Mouse (Mus musculus) liver, embryonic 12.5 days (tissue): ENCODE measurements around the gene Asap3. TPM values are rescaled to one million over a fixed set of nuclear protein-coding genes. Genes with fewer than 3 reads are reported as not detected.

Source experiments
- ATAC-seq: fragments of 200-750 bp; cut with Nextera tagmentation; 2 replicates; pipeline ENCODE4 v1.8.0; 2017; ENCODE audit warnings: moderate number of reproducible peaks, mild to moderate bottlenecking, moderate library complexity
- H3K27ac ChIP-seq: fragments of 300-500 bp; sonication (generic); 2 replicates; pipeline ENCODE4 v1.5.1; 2016; ENCODE audit warnings: mild to moderate bottlenecking
- H3K27me3 ChIP-seq: fragments of 300-500 bp; sonication (generic); replicated peaks from 2 replicates; pipeline ENCODE4 v1.6.1; 2016; ENCODE audit warnings: mild to moderate bottlenecking, moderate library complexity
- H3K36me3 ChIP-seq: fragments of 300-500 bp; sonication (generic); 2 replicates; pipeline ENCODE4 v1.6.1; 2016; ENCODE audit warnings: mild to moderate bottlenecking, moderate library complexity
- H3K4me1 ChIP-seq: fragments of 300-500 bp; sonication (generic); 2 replicates; pipeline ENCODE4 v1.6.1; 2016
- H3K4me2 ChIP-seq: fragments of 300-500 bp; sonication (generic); 2 replicates; pipeline ENCODE4 v1.6.1; 2016; ENCODE audit warnings: mild to moderate bottlenecking, moderate library complexity
- H3K4me3 ChIP-seq: fragments of 300-500 bp; sonication (generic); 2 replicates; pipeline ENCODE4 v1.5.1; 2016; ENCODE audit warnings: mild to moderate bottlenecking, moderate library complexity
- H3K9ac ChIP-seq: fragments of 300-500 bp; sonication (generic); 2 replicates; pipeline ENCODE4 v1.6.1; 2016; ENCODE audit warnings: mild to moderate bottlenecking, moderate library complexity
- H3K9me3 ChIP-seq: fragments of 300-500 bp; sonication (generic); replicated peaks from 2 replicates; pipeline ENCODE4 v1.6.1; 2016; ENCODE audit warnings: mild to moderate bottlenecking, moderate library complexity
- WGBS: fragments of 180-500 bp; shearing (Covaris S2); methylation state at CpG from one replicate; pipeline ENCODE4 v1.1.7; 2016; ENCODE audit not compliant: insufficient replicate concordance; 5-methylcytosine and 5-hydroxymethylcytosine counted together
- polyA plus RNA-seq: library from polyadenylated mRNA; unstranded; fragments of >200 nt; fragmentation: Nextera tagmentation; extraction: Ambion mirVana; gene quantifications from 2 replicates; pipeline ENCODE4 v1.2.1, GENCODE M21; 2016

The Asap3 gene
- polyA plus RNA-seq, 1 experiment from 2014 or later, result 1.9 TPM

DNA sequence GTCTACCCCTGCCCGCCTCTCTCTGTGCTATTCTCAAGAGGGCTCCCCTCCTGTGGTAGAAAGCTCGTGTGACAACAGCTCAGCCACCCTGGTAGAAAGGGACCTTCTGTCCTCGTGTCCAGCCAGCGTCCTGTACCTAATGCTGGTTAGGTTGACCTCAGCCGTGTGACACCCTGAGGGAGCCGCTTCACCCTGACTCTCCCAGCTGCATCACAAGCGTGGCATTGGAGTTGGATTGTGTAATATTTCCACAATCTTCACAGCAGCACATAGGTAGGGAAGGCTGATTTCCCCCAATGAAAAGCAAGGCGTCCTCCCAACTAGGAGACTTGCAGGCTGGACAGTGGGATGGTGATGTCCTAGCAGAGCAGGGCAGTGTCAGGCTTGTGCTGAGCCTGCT lies 19.9 kb upstream of the Asap3 start:
- H3K9me3 ChIP-seq, result no peaks in the 10 kb centered on the region
- no peak for ATAC-seq
- no peak overlapping the region for H3K4me3 ChIP-seq
- peaks cover 100% of the 10 kb centered on the region for H3K36me3 ChIP-seq
- H3K4me1 ChIP-seq, result peaks cover 87% of the 10 kb centered on the region
- peak overlapping the region; percentile 26 for H3K4me2 ChIP-seq
- no peaks in the 10 kb centered on the region for H3K27me3 ChIP-seq
- H3K9ac ChIP-seq, result peak overlapping the region; percentile 43; the same call in 1 of the 2 replicates
- H3K27ac ChIP-seq, result peak overlapping the region; percentile 93
- WGBS, result 79% methylated on average over 8 of the region's 8 CpGs

DNA sequence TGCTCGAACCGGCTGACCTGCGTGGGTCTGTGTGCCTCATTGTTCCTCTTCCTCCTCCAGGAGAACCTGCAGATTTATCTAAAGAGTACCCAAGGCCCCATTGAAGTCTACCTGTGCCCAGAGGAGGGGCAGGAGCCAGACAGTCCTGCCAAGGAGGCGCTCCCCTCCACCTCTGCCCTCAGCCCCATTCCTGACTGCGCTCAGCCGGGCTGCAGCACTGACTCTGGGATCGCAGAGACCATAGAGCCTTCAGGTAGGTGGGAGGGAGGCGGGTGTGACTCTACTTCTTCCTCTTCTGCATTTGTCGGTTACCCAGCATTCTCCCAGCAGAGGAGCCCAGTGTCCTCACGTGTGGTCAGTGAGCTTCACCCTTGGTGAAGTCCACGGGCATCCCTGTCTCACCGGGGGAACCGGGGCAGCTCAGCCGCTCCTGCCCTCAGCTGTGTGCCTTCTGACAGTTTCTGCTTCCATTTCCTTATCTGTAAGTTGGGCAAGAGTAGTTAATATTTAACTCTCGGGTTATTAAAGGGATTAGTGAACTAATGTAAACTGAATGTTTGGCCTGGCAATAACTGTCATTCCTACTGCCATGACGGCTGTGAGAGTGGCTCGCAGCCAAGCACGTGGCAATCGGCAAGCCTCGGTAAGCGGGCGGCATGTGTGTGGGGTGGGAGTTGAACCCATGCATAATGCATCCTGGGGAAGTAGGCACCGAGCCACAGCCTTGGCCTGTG lies 19.3 kb upstream of the Asap3 start:
- Histone ChIP-seq H3K4me1 (peaks cover 87% of the 10 kb centered on the region), H3K4me3 (no peak overlapping the region), H3K4me2 (peak overlapping the region; percentile 26), H3K36me3 (peaks cover 100% of the 10 kb centered on the region), H3K9ac (peak overlapping the region; percentile 43), H3K9me3 (no peaks in the 10 kb centered on the region), H3K27me3 (no peaks in the 10 kb centered on the region), H3K27ac (peak overlapping the region; percentile 93)
- 80% methylated on average over 23 of the region's 23 CpGs for WGBS
- ATAC-seq, result no peak

DNA sequence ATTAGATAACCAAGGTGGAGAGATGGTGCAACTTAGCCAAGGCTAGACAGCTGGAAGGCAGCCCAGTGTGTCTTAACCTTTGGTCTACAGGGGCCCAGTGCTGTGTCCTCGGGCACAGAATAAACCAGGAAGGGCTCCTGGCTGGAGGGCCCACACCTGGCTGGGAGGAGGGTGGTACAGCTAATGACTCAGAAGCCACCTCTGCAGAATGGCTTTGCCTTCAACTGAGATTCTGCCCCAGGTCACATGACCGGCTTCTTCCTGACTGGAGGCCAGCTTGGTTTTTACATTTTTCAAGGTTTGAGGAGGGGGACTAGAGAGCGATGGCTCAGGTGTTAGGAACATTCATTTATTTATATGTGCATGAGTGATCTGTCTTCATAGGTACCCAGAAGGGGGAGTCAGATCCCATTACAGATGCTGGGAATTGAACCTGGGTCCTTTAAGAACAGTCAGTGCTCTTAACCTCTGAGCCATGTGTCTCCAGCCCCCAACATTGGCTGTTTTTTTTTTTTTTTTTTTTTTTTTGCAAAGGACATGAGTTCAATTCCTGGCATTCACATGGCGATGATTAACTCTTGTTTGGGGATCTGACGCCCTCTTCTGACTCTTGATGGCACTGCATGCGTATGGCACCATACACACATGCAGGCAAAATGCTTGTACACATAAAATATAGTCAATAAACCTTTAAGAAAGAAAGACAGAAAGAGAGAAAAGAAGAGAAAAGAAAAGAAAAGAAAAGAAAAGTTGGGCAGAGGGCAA lies 17.0 kb upstream of the Asap3 start:
- peak; percentile 36; the same call in 1 of the 2 replicates for ATAC-seq
- peak overlapping the region; percentile 28 for H3K4me3 ChIP-seq
- H3K9ac ChIP-seq, result peak overlapping the region; percentile 72
- H3K27ac ChIP-seq, result peak overlapping the region; percentile 93
- H3K36me3 ChIP-seq, result peaks cover 100% of the 10 kb centered on the region
- no peaks in the 10 kb centered on the region for H3K9me3 ChIP-seq
- no peaks in the 10 kb centered on the region for H3K27me3 ChIP-seq
- H3K4me2 ChIP-seq, result peak overlapping the region; percentile 67
- 65% methylated on average over 6 of the region's 6 CpGs for WGBS
- H3K4me1 ChIP-seq, result peaks cover 86% of the 10 kb centered on the region

DNA sequence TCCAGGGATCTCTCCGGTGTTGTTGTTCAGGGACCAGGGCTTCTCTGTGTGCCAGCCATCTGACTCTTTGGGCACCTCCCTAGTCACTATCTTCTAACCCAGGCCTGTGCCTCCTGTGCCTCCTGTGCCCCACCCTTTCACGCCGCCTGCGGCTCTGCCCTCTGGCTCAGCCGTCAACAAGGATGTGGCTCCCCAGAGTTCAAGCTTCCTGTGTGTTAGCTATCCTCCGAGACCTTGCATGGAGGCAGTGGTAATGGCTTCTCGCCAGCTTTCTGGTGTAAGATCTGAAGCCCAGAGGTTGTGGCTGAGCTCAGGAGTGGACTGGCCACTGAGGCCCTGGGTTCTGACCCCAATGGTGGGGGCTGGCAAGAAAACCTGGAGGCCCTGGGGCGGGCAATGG lies 16.3 kb upstream of the Asap3 start:
- Histone ChIP-seq H3K36me3 (peaks cover 100% of the 10 kb centered on the region), H3K9ac (peak overlapping the region; percentile 72), H3K27ac (peak overlapping the region; percentile 93), H3K27me3 (no peaks in the 10 kb centered on the region), H3K4me3 (peak overlapping the region; percentile 28), H3K4me2 (peak overlapping the region; percentile 67), H3K9me3 (no peaks in the 10 kb centered on the region), H3K4me1 (peaks cover 84% of the 10 kb centered on the region)
- WGBS, result 40% methylated on average over 8 of the region's 8 CpGs
- ATAC-seq, result peak; percentile 99

DNA sequence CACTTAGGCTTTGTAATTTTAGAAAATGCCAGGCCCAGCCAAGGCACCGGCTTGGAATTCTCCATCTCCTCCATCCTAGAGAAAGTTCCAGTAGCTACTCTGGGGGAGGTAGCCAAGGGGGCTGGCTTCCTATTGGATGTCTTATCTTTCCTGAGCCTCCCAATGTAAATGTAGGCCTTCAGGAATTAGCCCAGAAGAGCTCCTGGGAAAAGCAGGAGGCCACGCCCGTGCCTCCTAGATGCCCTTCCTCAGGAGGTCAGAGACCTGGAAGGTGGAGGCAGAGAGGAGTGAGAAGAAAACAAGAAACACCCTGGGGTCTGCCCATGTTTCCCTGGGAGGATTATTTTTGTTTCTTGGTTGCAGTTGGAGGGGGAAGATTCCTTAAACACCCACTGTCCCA lies 12.6 kb upstream of the Asap3 start:
- Histone ChIP-seq H3K4me3 (no peak overlapping the region), H3K9me3 (no peaks in the 10 kb centered on the region), H3K4me2 (no peak overlapping the region), H3K9ac (no peak overlapping the region), H3K4me1 (peaks cover 54% of the 10 kb centered on the region), H3K36me3 (peaks cover 80% of the 10 kb centered on the region), H3K27me3 (no peaks in the 10 kb centered on the region; the same call in 1 of the 2 replicates), H3K27ac (peak overlapping the region; percentile 3; the same call in 1 of the 2 replicates)
- ATAC-seq, result no peak
- 81% methylated on average over 3 of the region's 3 CpGs for WGBS

DNA sequence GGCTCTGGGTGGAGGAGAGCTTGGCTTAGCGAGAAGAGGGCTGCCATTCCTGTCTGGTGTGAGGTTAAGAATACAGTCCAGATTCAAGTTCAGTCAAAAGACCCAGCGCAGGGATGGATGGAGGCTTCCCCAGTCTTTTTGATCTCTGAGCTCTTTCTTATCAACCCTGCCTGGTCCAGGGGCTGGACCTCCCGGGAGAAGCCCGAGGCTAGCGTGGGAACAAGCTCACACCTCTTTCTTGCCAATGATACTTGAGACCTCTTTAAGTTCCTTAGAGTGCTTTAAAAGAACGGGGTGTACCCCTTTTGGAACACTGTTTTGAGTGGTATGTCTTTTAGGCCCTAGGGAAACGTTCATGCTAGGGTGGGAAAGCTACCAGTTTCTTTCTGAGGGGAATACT lies 11.1 kb upstream of the Asap3 start:
- Histone ChIP-seq H3K4me2 (no peak overlapping the region), H3K4me1 (peaks cover 46% of the 10 kb centered on the region), H3K27me3 (peaks cover under 1% of the 10 kb centered on the region; the same call in 1 of the 2 replicates), H3K9me3 (no peaks in the 10 kb centered on the region), H3K9ac (no peak overlapping the region), H3K36me3 (peaks cover 65% of the 10 kb centered on the region), H3K27ac (peak overlapping the region; percentile 43; the same call in 1 of the 2 replicates), H3K4me3 (no peak overlapping the region)
- no peak for ATAC-seq
- 61% methylated on average over 7 of the region's 7 CpGs for WGBS

DNA sequence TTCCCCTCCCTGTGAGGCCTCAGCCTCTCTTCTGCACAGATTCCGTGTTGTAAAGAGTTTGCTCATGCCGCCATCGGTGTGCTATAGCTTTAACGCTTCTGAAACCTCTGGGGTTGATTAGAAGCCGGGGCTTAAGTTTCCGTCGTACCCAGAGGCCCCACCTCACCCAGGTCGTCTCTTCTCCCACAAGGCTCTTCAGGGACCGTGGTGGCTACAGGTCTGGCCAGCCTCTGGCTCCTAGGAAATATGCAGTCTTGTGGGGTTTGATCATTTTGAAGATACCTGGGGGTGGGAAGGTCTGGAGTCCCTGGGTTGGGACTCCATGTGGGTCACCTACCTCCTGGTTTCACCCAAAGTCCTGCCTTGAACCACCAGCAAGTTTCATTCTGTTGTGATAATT lies 10.5 kb upstream of the Asap3 start:
- Histone ChIP-seq H3K27me3 (peaks cover 6% of the 10 kb centered on the region; the same call in 1 of the 2 replicates), H3K4me2 (no peak overlapping the region), H3K9me3 (no peaks in the 10 kb centered on the region), H3K36me3 (peaks cover 59% of the 10 kb centered on the region), H3K4me3 (no peak overlapping the region), H3K9ac (no peak overlapping the region), H3K4me1 (peaks cover 41% of the 10 kb centered on the region), H3K27ac (0 out of 2 replicates have a peak overlapping the region, but pooled peaks have one; percentile 43)
- ATAC-seq, result no peak
- 68% methylated on average over 9 of the region's 9 CpGs for WGBS

DNA sequence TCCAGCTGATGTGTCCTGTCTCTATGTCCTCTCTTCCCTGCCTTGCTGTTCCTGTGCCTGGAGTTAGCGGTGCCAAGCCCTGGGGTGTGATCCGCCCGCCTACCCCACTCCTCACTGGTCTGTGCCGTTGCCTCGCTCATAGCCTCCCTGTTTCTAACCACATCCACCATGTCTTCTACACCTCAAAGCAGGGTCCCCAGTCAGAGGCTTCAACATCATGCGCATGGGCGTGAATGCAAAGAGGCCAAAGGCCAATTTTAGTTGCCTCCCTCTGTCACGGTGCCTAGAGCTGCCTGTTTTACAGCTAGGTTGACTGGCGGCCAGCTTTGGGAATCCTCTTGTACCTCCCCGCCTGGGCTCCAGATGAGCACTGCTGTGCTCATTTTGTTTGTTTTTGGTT lies 10.0 kb upstream of the Asap3 start:
- ATAC-seq, result no peak
- H3K27me3 ChIP-seq, result peaks cover 12% of the 10 kb centered on the region
- no peak overlapping the region for H3K4me2 ChIP-seq
- H3K36me3 ChIP-seq, result peaks cover 53% of the 10 kb centered on the region
- no peaks in the 10 kb centered on the region for H3K9me3 ChIP-seq
- peaks cover 35% of the 10 kb centered on the region for H3K4me1 ChIP-seq
- WGBS, result 79% methylated on average over 10 of the region's 10 CpGs
- H3K4me3 ChIP-seq, result no peak overlapping the region
- no peak overlapping the region for H3K9ac ChIP-seq
- H3K27ac ChIP-seq, result peak overlapping the region; percentile 37

DNA sequence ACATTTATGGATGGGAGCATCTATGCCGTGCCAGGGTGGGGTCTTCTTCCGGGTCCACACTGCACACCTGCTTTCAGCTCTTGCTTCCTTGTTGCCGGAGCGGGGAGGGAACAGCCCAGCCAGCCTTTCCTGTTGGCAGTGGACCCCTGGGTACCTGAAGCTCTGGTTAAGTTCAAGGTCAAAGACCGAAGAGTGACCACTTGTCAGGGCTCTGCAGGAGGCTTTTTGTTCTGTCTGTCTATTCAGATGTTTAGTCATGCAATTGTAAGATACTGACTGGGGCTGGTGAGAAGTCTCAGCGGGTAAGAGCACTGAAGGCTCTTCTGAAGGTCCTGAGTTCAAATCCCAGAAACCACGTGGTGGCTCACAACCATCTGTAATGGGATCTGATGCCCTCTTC lies 7.3 kb upstream of the Asap3 start:
- Histone ChIP-seq H3K27ac (peak overlapping the region; percentile 45; the same call in 1 of the 2 replicates), H3K9me3 (no peaks in the 10 kb centered on the region), H3K9ac (no peak overlapping the region), H3K27me3 (peaks cover 36% of the 10 kb centered on the region), H3K4me1 (peaks cover 18% of the 10 kb centered on the region), H3K4me3 (no peak overlapping the region), H3K4me2 (no peak overlapping the region), H3K36me3 (peaks cover 27% of the 10 kb centered on the region)
- no peak for ATAC-seq
- WGBS, result 70% methylated on average over 7 of the region's 7 CpGs

DNA sequence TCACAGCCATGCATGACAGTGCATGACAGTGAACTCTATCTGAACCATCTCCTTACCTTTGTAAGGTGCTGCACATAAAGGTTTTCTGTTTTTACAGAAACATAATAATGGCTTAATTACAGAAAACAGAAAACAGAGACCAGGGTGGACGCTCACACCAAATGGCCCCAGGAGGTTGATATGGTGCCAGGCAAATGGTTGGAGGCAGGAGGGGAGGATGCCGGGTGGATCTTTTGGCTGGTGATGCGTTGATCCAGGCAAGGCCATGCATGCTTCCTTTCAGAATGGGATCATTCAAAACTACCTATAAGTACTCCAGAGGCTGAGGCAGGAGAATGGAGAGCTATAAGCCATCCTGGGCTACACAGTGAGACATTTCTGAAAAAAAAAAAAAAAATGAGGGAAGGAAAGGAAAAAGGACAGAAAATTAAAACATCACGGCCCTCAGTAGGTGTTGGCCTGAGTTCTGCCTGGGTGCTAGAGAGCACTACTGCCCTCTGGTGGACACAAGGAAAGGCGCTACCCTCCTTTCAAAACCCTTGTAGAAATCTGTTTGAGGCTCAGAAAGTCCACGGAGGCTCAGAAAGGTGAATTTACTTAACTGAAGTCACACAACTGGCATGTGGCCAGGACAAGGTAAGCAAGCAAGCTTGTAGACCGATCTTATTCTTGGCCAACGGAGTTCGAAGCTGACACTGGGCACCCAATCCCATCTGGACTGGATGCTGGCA lies 6.4 kb upstream of the Asap3 start:
- H3K9me3 ChIP-seq, result no peaks in the 10 kb centered on the region
- H3K9ac ChIP-seq, result no peak overlapping the region
- no peak overlapping the region for H3K27ac ChIP-seq
- peaks cover 44% of the 10 kb centered on the region for H3K27me3 ChIP-seq
- no peak overlapping the region for H3K4me3 ChIP-seq
- peaks cover 16% of the 10 kb centered on the region; the same call in 1 of the 2 replicates for H3K4me1 ChIP-seq
- H3K36me3 ChIP-seq, result peaks cover 18% of the 10 kb centered on the region
- WGBS, result 24% methylated on average over 9 of the region's 9 CpGs
- ATAC-seq, result no peak; the same call in 1 of the 2 replicates
- H3K4me2 ChIP-seq, result no peak overlapping the region

DNA sequence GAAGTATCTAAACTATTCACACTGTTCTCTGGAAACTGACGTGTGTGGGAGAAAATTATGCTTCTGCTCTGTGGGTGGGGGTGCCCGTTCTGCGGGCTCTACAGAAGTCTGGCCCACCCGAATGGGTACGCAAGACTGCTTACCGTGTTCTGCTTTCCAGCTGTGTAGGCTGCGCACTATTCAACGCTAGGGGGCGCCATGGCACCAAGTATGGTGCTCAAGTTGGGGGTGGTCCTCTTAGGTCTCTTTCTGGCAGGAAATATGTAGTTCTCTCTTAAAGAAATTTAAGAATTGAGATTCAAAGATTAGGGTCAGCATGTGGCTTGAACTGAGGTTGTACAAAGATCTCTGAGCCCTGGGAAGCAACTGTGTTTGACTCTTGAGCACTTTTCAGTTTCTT lies 3.7 kb upstream of the Asap3 start:
- WGBS, result 3% methylated on average over 9 of the region's 9 CpGs
- no peak overlapping the region for H3K4me3 ChIP-seq
- no peak overlapping the region for H3K27ac ChIP-seq
- H3K27me3 ChIP-seq, result peaks cover 61% of the 10 kb centered on the region
- H3K36me3 ChIP-seq, result no peaks in the 10 kb centered on the region
- H3K9ac ChIP-seq, result no peak overlapping the region
- H3K4me1 ChIP-seq, result peaks cover 30% of the 10 kb centered on the region
- no peaks in the 10 kb centered on the region for H3K9me3 ChIP-seq
- no peak for ATAC-seq
- H3K4me2 ChIP-seq, result no peak overlapping the region
